11 mouse cellular contexts compared by ENCODE assay signal in genomic region chr2:163285335-163285734, GRCm38 (mm10).
DNase-seq lines count a peak whose midpoint lies in the region; ATAC-seq and TF ChIP-seq lines count a peak whose summit lies in the region.
"Had no signal": no experiment of that assay in that cellular context is flagged by ENCODE, and none has a peak within 500 bp of the region (broad histone marks: within the 10 kb centered on the region; RNA-seq: fewer than 3 reads in every experiment).

No protein-coding gene starts in this region.

- WGBS in forebrain, embryonic 16.5 days = 82% methylated on average over 9 of the region's 9 CpGs
- WGBS in forebrain, embryonic 12.5 days = 87% methylated on average over 9 of the region's 9 CpGs
- WGBS in hindbrain, embryonic 15.5 days = 64% methylated on average over 9 of the region's 9 CpGs
- WGBS in hindbrain, embryonic 16.5 days = 61% methylated on average over 9 of the region's 9 CpGs
- 30% methylated on average over 9 of the region's 9 CpGs for WGBS in stomach, embryonic 15.5 days
- WGBS in stomach, postnatal 0 days = 42% methylated on average over 9 of the region's 9 CpGs
- 40% methylated on average over 9 of the region's 9 CpGs for WGBS in olfactory bulb, adult 2 months

- peaks cover 16% of the 10 kb centered on the region for H3K27me3 ChIP-seq in forebrain, embryonic 16.5 days (replicated peaks; ENCODE audit: control insufficient read depth, insufficient read depth, low read length)
- 0 out of 2 replicates have a peak, but pooled peaks cover 1% of the 10 kb centered on the region for H3K27me3 ChIP-seq in forebrain, embryonic 12.5 days
- H3K27me3 ChIP-seq in hindbrain, embryonic 15.5 days = peaks cover 20% of the 10 kb centered on the region
- H3K27me3 ChIP-seq in hindbrain, embryonic 16.5 days (replicated peaks; ENCODE audit: control insufficient read depth, insufficient read depth, low read length) = peaks cover 19% of the 10 kb centered on the region
- H3K27me3 ChIP-seq in stomach, embryonic 15.5 days (replicated peaks) = peaks cover 18% of the 10 kb centered on the region; the same call in 1 of the 2 replicates
- H3K27me3 ChIP-seq in stomach, postnatal 0 days (ENCODE audit: control insufficient read depth, insufficient read depth, low read length) = no peaks in the 10 kb centered on the region

- TF ChIP-seq EP300 in stomach, postnatal 0 days (optimal IDR thresholded peaks at IDR 0.05) = no peak

- DNase-seq in stomach, postnatal 0 days (ENCODE audit: low spot score) = no peak
- no peak for DNase-seq in right cerebral cortex, postnatal 4 days
- DNase-seq: cerebellum, adult 8-10 months had no signal

- H3K36me3 ChIP-seq in forebrain, embryonic 16.5 days (ENCODE audit: control insufficient read depth, insufficient read depth) = no peaks in the 10 kb centered on the region
- no peaks in the 10 kb centered on the region for H3K36me3 ChIP-seq in forebrain, embryonic 12.5 days (replicated peaks)
- no peaks in the 10 kb centered on the region for H3K36me3 ChIP-seq in hindbrain, embryonic 15.5 days
- no peaks in the 10 kb centered on the region for H3K36me3 ChIP-seq in hindbrain, embryonic 16.5 days (ENCODE audit: control insufficient read depth, insufficient read depth, low read length)
- H3K36me3 ChIP-seq in stomach, embryonic 15.5 days = no peaks in the 10 kb centered on the region
- H3K36me3 ChIP-seq in stomach, postnatal 0 days (ENCODE audit: control insufficient read depth, insufficient read depth, low read length) = no peaks in the 10 kb centered on the region
- H3K36me3 ChIP-seq: embryonic facial prominence, embryonic 15.5 days had no signal

- no peak for TF ChIP-seq CTCF in stomach, postnatal 0 days (IDR thresholded peaks at IDR 0.05; ENCODE audit: low read depth)
- TF ChIP-seq CTCF in olfactory bulb, adult 2 months (IDR thresholded peaks at IDR 0.05; ENCODE audit: insufficient read depth, low read depth, low read length) = no peak

- 0 out of 2 replicates have a peak overlapping the region, but pooled peaks have one; percentile 13 for H3K27ac ChIP-seq in forebrain, embryonic 16.5 days (ENCODE audit: low read length)
- H3K27ac ChIP-seq in forebrain, embryonic 12.5 days = no peak overlapping the region
- peak overlapping the region; percentile 73 for H3K27ac ChIP-seq in hindbrain, embryonic 15.5 days (replicated peaks)
- no peak overlapping the region; the same call in 1 of the 2 replicates for H3K27ac ChIP-seq in hindbrain, embryonic 16.5 days (ENCODE audit: low read depth, low read length)
- 0 out of 2 replicates have a peak overlapping the region, but pooled peaks have one; percentile 37 for H3K27ac ChIP-seq in stomach, embryonic 15.5 days
- H3K27ac ChIP-seq in stomach, postnatal 0 days (replicated peaks) = no peak overlapping the region
- peak overlapping the region; percentile 4; the same call in 1 of the 2 replicates for H3K27ac ChIP-seq in olfactory bulb, adult 2 months (ENCODE audit: insufficient read depth, low read depth, low read length)
- H3K27ac ChIP-seq: embryonic facial prominence, embryonic 15.5 days had no signal

- no peak overlapping the region for H3K9ac ChIP-seq in forebrain, embryonic 16.5 days (replicated peaks; ENCODE audit: low read depth, low read length)
- H3K9ac ChIP-seq in forebrain, embryonic 12.5 days = no peak overlapping the region
- H3K9ac ChIP-seq in hindbrain, embryonic 15.5 days = no peak overlapping the region
- no peak overlapping the region for H3K9ac ChIP-seq in hindbrain, embryonic 16.5 days (ENCODE audit: low read depth, low read length)
- H3K9ac ChIP-seq in stomach, embryonic 15.5 days = no peak overlapping the region
- no peak overlapping the region for H3K9ac ChIP-seq in stomach, postnatal 0 days (ENCODE audit: low read length)
- H3K9ac ChIP-seq: embryonic facial prominence, embryonic 15.5 days had no signal

- H3K9me3 ChIP-seq in forebrain, embryonic 16.5 days (ENCODE audit: control insufficient read depth, low read length) = no peaks in the 10 kb centered on the region
- H3K9me3 ChIP-seq in forebrain, embryonic 12.5 days = no peaks in the 10 kb centered on the region
- H3K9me3 ChIP-seq in hindbrain, embryonic 15.5 days = no peaks in the 10 kb centered on the region
- H3K9me3 ChIP-seq in hindbrain, embryonic 16.5 days (ENCODE audit: control insufficient read depth, low read length) = no peaks in the 10 kb centered on the region
- no peaks in the 10 kb centered on the region for H3K9me3 ChIP-seq in stomach, embryonic 15.5 days
- no peaks in the 10 kb centered on the region for H3K9me3 ChIP-seq in stomach, postnatal 0 days (ENCODE audit: control insufficient read depth, low read length)
- H3K9me3 ChIP-seq: embryonic facial prominence, embryonic 15.5 days; megakaryocyte, embryonic 14.5 days had no signal

- ATAC-seq in forebrain, embryonic 16.5 days = no peak
- no peak for ATAC-seq in forebrain, embryonic 12.5 days (ENCODE audit: low FRiP score)
- ATAC-seq in hindbrain, embryonic 15.5 days (ENCODE audit: low FRiP score, low read depth) = no peak
- no peak for ATAC-seq in hindbrain, embryonic 16.5 days
- ATAC-seq in stomach, embryonic 15.5 days (ENCODE audit: insufficient read depth, low FRiP score, low read depth) = no peak
- no peak for ATAC-seq in stomach, postnatal 0 days (ENCODE audit: low FRiP score, low TSS enrichment)

- TF ChIP-seq POLR2A in olfactory bulb, adult 2 months (IDR thresholded peaks at IDR 0.05; ENCODE audit: insufficient read depth, low read depth, low read length) = no peak

- H3K4me2 ChIP-seq in forebrain, embryonic 16.5 days (ENCODE audit: low read length) = no peak overlapping the region
- no peak overlapping the region for H3K4me2 ChIP-seq in forebrain, embryonic 12.5 days
- peak overlapping the region; percentile 22; the same call in 1 of the 2 replicates for H3K4me2 ChIP-seq in hindbrain, embryonic 15.5 days
- H3K4me2 ChIP-seq in hindbrain, embryonic 16.5 days (ENCODE audit: low read length) = no peak overlapping the region
- no peak overlapping the region; the same call in 1 of the 2 replicates for H3K4me2 ChIP-seq in stomach, embryonic 15.5 days
- H3K4me2 ChIP-seq in stomach, postnatal 0 days (replicated peaks; ENCODE audit: low read depth) = no peak overlapping the region
- H3K4me2 ChIP-seq: embryonic facial prominence, embryonic 15.5 days had no signal

- peaks cover 12% of the 10 kb centered on the region for H3K4me1 ChIP-seq in forebrain, embryonic 16.5 days (replicated peaks; ENCODE audit: control insufficient read depth, insufficient read depth, low read length)
- H3K4me1 ChIP-seq in forebrain, embryonic 12.5 days = peaks cover 17% of the 10 kb centered on the region
- peaks cover 32% of the 10 kb centered on the region for H3K4me1 ChIP-seq in hindbrain, embryonic 15.5 days (replicated peaks)
- H3K4me1 ChIP-seq in hindbrain, embryonic 16.5 days (ENCODE audit: control insufficient read depth, insufficient read depth, low read depth, low read length) = peaks cover 15% of the 10 kb centered on the region
- peaks cover 13% of the 10 kb centered on the region for H3K4me1 ChIP-seq in stomach, embryonic 15.5 days
- no peaks in the 10 kb centered on the region; the same call in 1 of the 2 replicates for H3K4me1 ChIP-seq in stomach, postnatal 0 days (replicated peaks; ENCODE audit: control insufficient read depth, insufficient read depth)
- peaks cover 19% of the 10 kb centered on the region for H3K4me1 ChIP-seq in olfactory bulb, adult 2 months (ENCODE audit: control insufficient read depth, insufficient read depth, low read length)

- no peak overlapping the region for H3K4me3 ChIP-seq in forebrain, embryonic 16.5 days (replicated peaks; ENCODE audit: low read length)
- H3K4me3 ChIP-seq in forebrain, embryonic 12.5 days (replicated peaks) = no peak overlapping the region
- no peak overlapping the region for H3K4me3 ChIP-seq in hindbrain, embryonic 15.5 days
- H3K4me3 ChIP-seq in hindbrain, embryonic 16.5 days (ENCODE audit: low read length) = no peak overlapping the region
- no peak overlapping the region for H3K4me3 ChIP-seq in stomach, embryonic 15.5 days (replicated peaks)
- H3K4me3 ChIP-seq in stomach, postnatal 0 days (ENCODE audit: low read depth, low read length) = no peak overlapping the region
- H3K4me3 ChIP-seq in olfactory bulb, adult 2 months (ENCODE audit: insufficient read depth, low read depth, low read length) = no peak overlapping the region
- H3K4me3 ChIP-seq: embryonic facial prominence, embryonic 15.5 days; megakaryocyte, embryonic 14.5 days had no signal

Comparison
In these comparisons a context has a peak if more than half of its experiments do, and no peak if none do; other contexts are left out.
1. H3K27ac ChIP-seq: peak in forebrain, embryonic 16.5 days (single experiment), hindbrain, embryonic 15.5 days (single experiment), stomach, embryonic 15.5 days (single experiment) and olfactory bulb, adult 2 months (single experiment); none in forebrain, embryonic 12.5 days (single experiment), hindbrain, embryonic 16.5 days (single experiment) and stomach, postnatal 0 days (single experiment).